Mouse (Mus musculus): ENCODE data around the gene Fcrlb.

GRCm38 (mm10) chr1:170933386-170933920, 20.7 kb upstream of the Fcrlb start:
- TF ChIP-seq CTCF (IDR thresholded peaks at IDR 0.05) (no peak), EP300 (IDR thresholded peaks at IDR 0.05) (no peak)
